Mouse (Mus musculus): ENCODE data around the gene Gm10100.
"Not testable (repeated sequence)": the region's sequence is repeated elsewhere in the genome, so short reads cannot be mapped to it uniquely, and the experiment has no call there.

The Gm10100 gene

DNA sequence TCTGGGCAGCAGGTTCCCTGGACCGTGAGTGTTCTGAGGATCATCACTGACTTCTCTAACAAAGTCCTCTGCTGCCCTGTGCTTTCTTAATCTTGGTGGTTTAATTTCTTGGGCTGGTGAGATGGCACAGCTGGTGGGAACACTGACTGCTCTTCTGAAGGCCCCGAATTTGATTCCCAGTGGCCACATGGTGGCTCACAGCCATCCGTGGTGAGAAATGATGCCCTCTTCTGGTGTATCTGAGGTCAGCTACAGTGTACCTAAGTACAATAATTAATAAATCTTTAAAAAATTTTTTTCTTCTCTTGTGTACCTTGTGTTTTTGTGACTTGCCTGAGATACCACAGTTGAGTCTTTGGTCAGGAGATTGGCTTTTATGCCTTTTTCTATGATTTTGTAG is 26.0 kb downstream of the Gm10100 start:
- in situ Hi-C loops (cut with MboI) = not testable (repeated sequence)

GRCm38 (mm10) chr10:77753448-77753847 is 27.2 kb downstream of the Gm10100 start:
- in situ Hi-C loops (cut with MboI) = no loop called here

GRCm38 (mm10) chr10:77759582-77759981 is 33.3 kb downstream of the Gm10100 start, which contains the start of gene Gm3233:
Gene Gm3233 (minus strand): TSS chr10:77759682.
- in situ Hi-C loops (cut with MboI) = not testable (repeated sequence)

- in situ Hi-C loops (cut with MboI) = no loop called here
Measured at GRCm38 (mm10) chr10:77769727-77770126, 43.4 kb downstream of the Gm10100 start.

GRCm38 (mm10) chr10:77771225-77771624 is 44.9 kb downstream of the Gm10100 start, which contains the start of gene Gm3238:
Gene Gm3238 (minus strand): TSS chr10:77771325.
- in situ Hi-C loops (cut with MboI) = not testable (repeated sequence)

DNA sequence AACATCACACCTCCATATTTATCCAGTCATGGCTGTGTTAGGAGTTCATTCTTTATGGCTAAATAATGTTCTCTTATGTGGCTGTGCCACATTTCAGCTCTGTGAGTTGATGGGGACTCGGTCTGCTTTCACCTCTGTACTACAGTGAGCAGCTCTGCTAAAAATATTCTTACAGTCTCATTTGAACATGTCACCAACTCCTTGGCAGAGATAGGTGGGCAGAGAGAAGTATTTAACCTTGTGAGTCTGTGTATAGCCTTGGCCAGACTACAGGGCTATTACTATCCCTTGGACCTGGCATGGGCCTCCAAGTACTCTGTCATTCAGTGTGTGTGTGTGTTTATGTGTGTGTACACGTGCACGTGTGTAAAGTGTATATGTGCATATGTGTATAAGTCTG is 45.9 kb downstream of the Gm10100 start:
- in situ Hi-C loops (cut with MboI) = not testable (repeated sequence)

Measured in mature B cell (primary cell).